Mouse (Mus musculus) stomach, postnatal 0 days (tissue): ENCODE data around the gene Hist1h3a. TPM values are rescaled to one million over a fixed set of nuclear protein-coding genes. Genes with fewer than 3 reads are reported as not detected.
"Not testable (repeated sequence)": the region's sequence is repeated elsewhere in the genome, so short reads cannot be mapped to it uniquely, and the experiment has no call there.

Source experiments
- ATAC-seq: fragments of 200-750 bp; cut with Nextera tagmentation; 2 replicates; pipeline ENCODE4 v1.8.0; 2017; ENCODE audit not compliant: low FRiP score, low TSS enrichment
- DNase-seq: peaks from one replicate; pipeline ENCODE4 v3.0.0-alpha.2; 2016; ENCODE audit warnings: low spot score
- H3K27ac ChIP-seq: fragments of 300-500 bp; sonication (generic); replicated peaks from 2 replicates; pipeline ENCODE4 v1.5.1; 2014; ENCODE audit warnings: mild to moderate bottlenecking, control low read depth
- H3K27me3 ChIP-seq: fragments of 300-500 bp; sonication (generic); 2 replicates; pipeline ENCODE4 v1.6.1; 2014; ENCODE audit warnings: low read length; ENCODE audit not compliant: control insufficient read depth, insufficient read depth
- H3K36me3 ChIP-seq: fragments of 300-500 bp; sonication (generic); 2 replicates; pipeline ENCODE4 v1.6.1; 2014; ENCODE audit warnings: low read length, mixed read lengths; ENCODE audit not compliant: control insufficient read depth, insufficient read depth
- H3K4me1 ChIP-seq: fragments of 300-500 bp; sonication (generic); replicated peaks from 2 replicates; pipeline ENCODE4 v1.6.1; 2014; ENCODE audit warnings: antibody characterized with exemption; ENCODE audit not compliant: control insufficient read depth, insufficient read depth
- H3K4me2 ChIP-seq: fragments of 300-500 bp; sonication (generic); replicated peaks from 2 replicates; pipeline ENCODE4 v1.6.1; 2014; ENCODE audit warnings: low read depth, mild to moderate bottlenecking, control low read depth, moderate library complexity
- H3K4me3 ChIP-seq: fragments of 300-500 bp; sonication (generic); 2 replicates; pipeline ENCODE4 v1.5.1; 2014; ENCODE audit warnings: low read depth, low read length, control low read depth
- H3K9ac ChIP-seq: fragments of 300-500 bp; sonication (generic); 2 replicates; pipeline ENCODE4 v1.6.1; 2014; ENCODE audit warnings: mild to moderate bottlenecking, low read length, control low read depth, mixed read lengths
- H3K9me3 ChIP-seq: fragments of 300-500 bp; sonication (generic); 2 replicates; pipeline ENCODE4 v1.6.1; 2016; ENCODE audit warnings: low read length; ENCODE audit not compliant: control insufficient read depth
- CTCF ChIP-seq: IDR thresholded peaks from 2 replicates; pipeline ENCODE4 v1.5.1; 2016; ENCODE audit warnings: antibody characterized with exemption, low read depth, mild to moderate bottlenecking, moderate library complexity
- EP300 ChIP-seq: optimal IDR thresholded peaks from 2 replicates; pipeline ENCODE3; 2016; ENCODE audit warnings: antibody characterized with exemption
- WGBS: fragments of 180-500 bp; shearing (Covaris S2); extraction: QIAGEN DNeasy Blood & Tissue Kit; methylation state at CpG from one replicate; pipeline ENCODE4 v1.1.7; 2014; 5-methylcytosine and 5-hydroxymethylcytosine counted together
- polyA plus RNA-seq: library from polyadenylated mRNA; unstranded; fragments of >200 nt; fragmentation: Nextera tagmentation; extraction: Ambion mirVana; gene quantifications from 2 replicates; pipeline ENCODE4 v1.2.1, GENCODE M21; 2015

Hist1h3a gene
- polyA plus RNA-seq, 1 experiment from 2014 or later = 3.7 TPM

DNA sequence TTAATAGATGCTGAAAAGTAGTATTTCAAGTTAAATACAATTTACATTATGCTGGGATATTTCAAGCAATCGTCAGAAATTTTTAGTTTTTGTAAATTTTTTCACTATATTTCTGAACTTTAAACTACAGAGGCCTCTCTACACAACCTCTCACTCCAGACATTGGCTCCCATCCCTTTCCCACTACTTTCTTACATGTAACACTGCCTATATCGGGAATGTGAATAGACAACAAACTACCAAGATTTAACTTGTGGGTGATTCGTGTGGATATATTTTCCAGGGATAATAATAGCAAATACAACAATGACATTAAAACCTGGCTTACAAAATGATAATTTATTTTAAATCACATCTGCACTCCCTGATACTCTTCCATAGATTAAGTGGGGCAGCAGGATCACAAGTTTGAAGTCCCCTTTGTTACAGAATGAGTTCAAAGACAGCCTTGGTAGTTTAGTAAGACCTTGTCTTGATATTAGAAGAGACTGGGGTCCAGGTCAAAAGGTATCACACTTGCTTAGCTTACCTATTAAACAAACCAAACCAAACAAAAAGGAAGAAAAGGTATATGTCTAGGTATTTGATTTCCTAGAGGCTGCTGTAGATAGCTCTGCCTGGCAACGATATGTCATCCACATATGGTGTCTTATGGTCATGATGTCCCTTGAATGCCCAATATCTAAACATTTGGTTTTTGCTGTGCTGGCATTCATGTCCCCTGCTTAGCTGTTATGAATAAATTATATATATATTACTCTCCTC lies 8.7 kb downstream of the Hist1h3a start:
- Histone ChIP-seq H3K27me3 (no peaks in the 10 kb centered on the region), H3K4me2 (no peak overlapping the region), H3K27ac (no peak overlapping the region), H3K9ac (no peak overlapping the region), H3K9me3 (no peaks in the 10 kb centered on the region), H3K4me1 (no peaks in the 10 kb centered on the region), H3K4me3 (no peak overlapping the region), H3K36me3 (no peaks in the 10 kb centered on the region)
- 36% methylated on average over 4 of the region's 4 CpGs for WGBS
- TF ChIP-seq CTCF = no peak
- no peak for TF ChIP-seq EP300
- no peak for DNase-seq
- ATAC-seq = no peak

DNA sequence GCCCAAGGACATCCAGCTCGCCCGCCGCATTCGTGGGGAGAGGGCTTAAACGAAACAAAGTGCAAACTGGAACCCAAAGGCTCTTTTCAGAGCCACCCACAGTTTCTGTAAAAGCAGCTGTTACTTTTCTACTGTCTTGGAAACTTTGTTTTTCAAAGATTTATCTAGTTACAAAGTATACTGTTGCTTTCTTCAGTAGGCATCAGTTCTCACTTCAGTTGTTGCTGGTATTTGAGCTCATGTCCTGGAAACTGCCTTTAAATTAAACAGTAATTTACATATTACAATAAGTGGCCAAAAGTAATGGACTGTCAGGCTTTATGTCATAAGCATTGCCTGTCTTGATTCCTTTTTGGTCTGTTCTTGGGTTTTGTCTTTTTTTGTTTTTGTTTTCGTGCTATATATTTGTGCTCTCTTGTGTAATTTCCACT lies 9.4 kb downstream of the Hist1h3a start:
- DNase-seq (no peak), ATAC-seq (no peak)
- WGBS = 6% methylated on average over 6 of the region's 6 CpGs
- Histone ChIP-seq H3K9ac (peak overlapping the region; percentile 47), H3K9me3 (no peaks in the 10 kb centered on the region), H3K27ac (0 out of 2 replicates have a peak overlapping the region, but pooled peaks have one; percentile 18), H3K36me3 (no peaks in the 10 kb centered on the region), H3K4me1 (no peaks in the 10 kb centered on the region), H3K4me3 (peak overlapping the region; percentile 20), H3K27me3 (no peaks in the 10 kb centered on the region), H3K4me2 (peak overlapping the region; percentile 40)
- TF ChIP-seq EP300 (no peak), CTCF (no peak)

DNA sequence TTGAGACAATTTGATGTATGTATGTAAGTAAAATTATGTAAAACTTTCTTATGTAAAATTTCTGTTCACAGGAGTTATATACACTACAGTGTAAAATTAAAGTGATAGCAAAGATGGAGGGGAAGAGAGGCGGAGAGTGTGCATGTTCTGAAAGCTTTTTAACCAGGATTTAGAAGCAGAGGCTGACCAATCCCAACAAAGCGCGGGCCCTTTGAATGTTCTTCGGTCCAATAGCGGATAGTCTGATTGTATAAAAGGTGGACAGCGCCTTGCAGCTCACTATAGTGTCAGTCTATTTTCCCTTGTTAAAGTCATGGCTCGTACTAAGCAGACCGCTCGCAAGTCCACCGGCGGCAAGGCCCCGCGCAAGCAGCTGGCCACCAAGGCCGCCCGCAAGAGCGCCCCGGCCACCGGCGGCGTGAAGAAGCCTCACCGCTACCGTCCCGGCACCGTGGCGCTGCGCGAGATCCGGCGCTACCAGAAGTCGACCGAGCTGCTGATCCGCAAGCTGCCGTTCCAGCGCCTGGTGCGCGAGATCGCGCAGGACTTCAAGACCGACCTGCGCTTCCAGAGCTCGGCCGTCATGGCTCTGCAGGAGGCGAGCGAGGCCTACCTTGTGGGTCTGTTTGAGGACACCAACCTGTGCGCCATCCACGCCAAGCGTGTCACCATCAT lies 10.0 kb downstream of the Hist1h3a start, which contains the start of gene Hist1h3b:
Gene Hist1h3b (plus strand): TSS at position 201 of the 675 bp plus-strand sequence.
- WGBS = 0% methylated on average over 18 of the region's 47 CpGs
- H3K4me2 ChIP-seq = peak within 1 kb of the TSS; percentile 55
- ATAC-seq = peak; percentile 80
- not testable (repeated sequence) for H3K27me3 ChIP-seq, H3K9me3 ChIP-seq, H3K4me1 ChIP-seq, H3K36me3 ChIP-seq
- peak within 1 kb of the TSS; percentile 31 for H3K4me3 ChIP-seq
- DNase-seq = peak; percentile 88
- H3K27ac ChIP-seq = peak within 1 kb of the TSS; percentile 90
- peak within 1 kb of the TSS; percentile 47 for H3K9ac ChIP-seq

DNA sequence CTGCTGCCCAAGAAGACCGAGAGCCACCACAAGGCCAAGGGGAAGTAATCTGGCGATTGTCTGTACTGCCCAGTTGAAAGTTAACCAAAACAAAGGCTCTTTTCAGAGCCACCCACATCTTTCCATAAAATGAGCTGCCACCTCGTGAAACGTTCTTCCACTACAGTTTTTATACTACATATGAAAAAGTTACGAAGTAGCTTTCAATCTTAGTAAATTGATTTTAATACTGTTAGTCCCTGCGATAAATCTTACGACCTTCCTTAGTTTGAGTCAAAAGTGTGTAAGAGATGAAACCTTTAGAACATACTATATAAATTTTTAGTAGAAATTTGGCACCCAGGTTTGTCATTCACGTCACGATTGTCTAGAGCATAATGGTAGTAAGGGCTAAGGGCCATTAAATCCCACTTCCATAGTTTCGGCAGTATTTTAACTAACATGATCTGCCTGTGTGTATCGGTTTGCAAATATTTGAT lies 10.7 kb downstream of the Hist1h3a start:
- Histone ChIP-seq H3K4me1 (no peaks in the 10 kb centered on the region), H3K27ac (peak overlapping the region; percentile 90), H3K4me2 (peak overlapping the region; percentile 55), H3K4me3 (peak overlapping the region; percentile 31), H3K36me3 (no peaks in the 10 kb centered on the region), H3K27me3 (no peaks in the 10 kb centered on the region), H3K9me3 (no peaks in the 10 kb centered on the region), H3K9ac (peak overlapping the region; percentile 18; the same call in 1 of the 2 replicates)
- TF ChIP-seq EP300 = no peak
- no peak; the same call in 1 of the 2 replicates for TF ChIP-seq CTCF
- ATAC-seq (no peak), DNase-seq (no peak)
- WGBS = 1% methylated on average over 11 of the region's 11 CpGs

DNA sequence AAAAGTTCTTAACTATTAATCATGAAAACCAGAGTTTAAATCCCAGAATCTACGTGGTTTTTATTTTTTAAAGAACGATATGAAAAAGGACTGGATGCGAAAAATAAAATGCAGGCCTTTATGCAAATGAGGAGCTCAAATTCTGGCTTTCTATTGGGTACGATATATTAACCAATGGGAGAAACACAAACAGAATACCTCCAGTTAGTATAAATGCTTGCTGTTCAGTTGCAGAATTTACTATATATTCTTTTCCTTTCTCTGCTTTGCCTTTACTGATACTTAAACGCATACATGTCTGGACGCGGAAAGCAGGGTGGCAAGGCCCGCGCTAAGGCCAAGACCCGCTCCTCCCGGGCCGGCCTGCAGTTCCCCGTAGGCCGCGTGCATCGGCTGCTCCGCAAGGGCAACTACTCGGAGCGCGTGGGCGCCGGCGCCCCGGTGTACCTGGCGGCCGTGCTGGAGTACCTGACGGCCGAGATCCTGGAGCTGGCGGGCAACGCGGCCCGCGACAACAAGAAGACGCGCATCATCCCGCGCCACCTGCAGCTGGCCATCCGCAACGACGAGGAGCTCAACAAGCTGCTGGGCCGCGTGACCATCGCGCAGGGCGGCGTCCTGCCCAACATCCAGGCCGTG lies 11.2 kb downstream of the Hist1h3a start, which contains the start of gene Hist1h2ab:
Gene Hist1h2ab (plus strand): TSS at position 288 of the 639 bp plus-strand sequence.
- Histone ChIP-seq H3K27ac (peak within 1 kb of the TSS; percentile 90), H3K4me3 (peak within 1 kb of the TSS; percentile 31), H3K9ac (peak within 1 kb of the TSS; percentile 18; the same call in 1 of the 2 replicates), H3K4me2 (peak within 1 kb of the TSS; percentile 55)
- peak; percentile 38; the same call in 1 of the 2 replicates for ATAC-seq
- H3K36me3 ChIP-seq, H3K9me3 ChIP-seq, H3K4me1 ChIP-seq, H3K27me3 ChIP-seq: not testable (repeated sequence)
- 2% methylated on average over 27 of the region's 47 CpGs for WGBS
- DNase-seq = peak; percentile 66
- peak; percentile 17; the same call in 1 of the 2 replicates for TF ChIP-seq CTCF
